Mouse (Mus musculus) CD4-positive naive resting alpha-beta T cell, adult 76 days (primary cell): Measurements from ENCODE around the gene Dstyk. TPM values are rescaled to one million over a fixed set of nuclear protein-coding genes. Genes with fewer than 3 reads are reported as not detected.

ENCODE experiments used
- total RNA-seq: library from RNA; stranded (reverse); gene quantifications from one replicate; pipeline ENCODE4 v1.2.4, GENCODE M21; 2023

Gene Dstyk
- total RNA-seq, result 17.1 TPM

GRCm38 (mm10) chr1:132417319-132418251 is at the start of gene Dstyk:
Gene Dstyk (plus strand): TSS chr1:132417555.

GRCm38 (mm10) chr1:132390691-132391579 is 26.4 kb upstream of the Dstyk start, which contains the start of gene Tmcc2:
Gene Tmcc2 (minus strand): TSS chr1:132391281.

GRCm38 (mm10) chr1:132476928-132477691 is 59.8 kb downstream of the Dstyk start, which contains the start of gene Rbbp5:
Gene Rbbp5 (plus strand): TSS chr1:132477365.

GRCm38 (mm10) chr1:132506058-132506457 is 88.7 kb downstream of the Dstyk start, which contains the start of gene Tmem81:
Gene Tmem81 (plus strand): TSS chr1:132506230.

Other genes with a start within 250 kb of the Dstyk start
- gene Lemd1, start 226.1 kb upstream of the Dstyk start, total RNA-seq, result not detected
- not detected for gene AC124108.1, start 226.1 kb upstream of the Dstyk start, total RNA-seq
- not detected for gene Gm10188, start 187.8 kb upstream of the Dstyk start, total RNA-seq
- not detected for gene Klhdc8a, start 118.9 kb upstream of the Dstyk start, total RNA-seq
- gene Nuak2, start 101.4 kb upstream of the Dstyk start, total RNA-seq, result 18.3 TPM
- gene Tmcc2, start 26.3 kb upstream of the Dstyk start, total RNA-seq, result 5.0 TPM
- gene Rbbp5, start 59.8 kb downstream of the Dstyk start, total RNA-seq, result 50.4 TPM
- gene Tmem81, start 88.7 kb downstream of the Dstyk start, total RNA-seq, result 11.6 TPM
- 0.94 TPM for gene Cntn2, start 125.7 kb downstream of the Dstyk start, total RNA-seq